Mouse (Mus musculus): Measurements from ENCODE around the gene Tmem201. TPM values are rescaled to one million over a fixed set of nuclear protein-coding genes. Genes with fewer than 3 reads are reported as not detected.
A peak's percentile ranks its signal among the peaks of the same experiment; 100 is the strongest.
"Not testable (repeated sequence)": the region's sequence is repeated elsewhere in the genome, so short reads cannot be mapped to it uniquely, and the experiment has no call there.

Tmem201 gene
- polyA plus RNA-seq, 1 experiment, result 1.9 TPM

DNA sequence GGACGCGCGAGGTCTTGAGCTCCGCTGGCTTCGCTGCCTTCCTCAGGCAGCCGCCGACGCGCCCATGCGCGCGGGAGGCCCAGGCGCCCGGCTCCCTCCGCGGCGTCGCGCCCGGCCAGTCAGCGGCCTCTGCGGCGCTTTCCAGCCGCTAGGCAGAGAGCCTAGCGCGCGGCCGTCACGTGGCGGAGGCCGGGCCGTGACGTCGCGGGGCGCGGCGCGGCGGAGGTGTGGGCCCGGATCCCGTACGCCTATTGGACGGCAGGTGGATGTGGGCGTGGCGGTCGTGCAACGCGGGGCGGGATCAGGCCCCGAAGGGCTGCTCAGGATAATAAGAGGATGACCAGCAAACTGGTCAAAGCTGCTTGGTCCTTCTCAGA lies 36.2 kb upstream of the Tmem201 start, which contains the start of gene Slc25a33:
Slc25a33 (minus strand) TSS at position 184 of the 377 bp plus-strand sequence.
- H3K27ac ChIP-seq (ENCODE audit: insufficient read depth, low read depth, low read length), result no peak within 1 kb of the TSS
- TF ChIP-seq CTCF (IDR thresholded peaks at IDR 0.05; ENCODE audit: low read depth, low read length) (no peak), POLR2A (IDR thresholded peaks at IDR 0.05; ENCODE audit: borderline replicate concordance, low read depth, low read length) (peak; percentile 60; the same call in 1 of the 2 replicates)
- H3K4me3 ChIP-seq (ENCODE audit: insufficient read depth, low read length), result peak within 1 kb of the TSS; percentile 96
- peaks cover 32% of the 10 kb centered on the region for H3K4me1 ChIP-seq (ENCODE audit: control insufficient read depth, insufficient read depth, low read length)

DNA sequence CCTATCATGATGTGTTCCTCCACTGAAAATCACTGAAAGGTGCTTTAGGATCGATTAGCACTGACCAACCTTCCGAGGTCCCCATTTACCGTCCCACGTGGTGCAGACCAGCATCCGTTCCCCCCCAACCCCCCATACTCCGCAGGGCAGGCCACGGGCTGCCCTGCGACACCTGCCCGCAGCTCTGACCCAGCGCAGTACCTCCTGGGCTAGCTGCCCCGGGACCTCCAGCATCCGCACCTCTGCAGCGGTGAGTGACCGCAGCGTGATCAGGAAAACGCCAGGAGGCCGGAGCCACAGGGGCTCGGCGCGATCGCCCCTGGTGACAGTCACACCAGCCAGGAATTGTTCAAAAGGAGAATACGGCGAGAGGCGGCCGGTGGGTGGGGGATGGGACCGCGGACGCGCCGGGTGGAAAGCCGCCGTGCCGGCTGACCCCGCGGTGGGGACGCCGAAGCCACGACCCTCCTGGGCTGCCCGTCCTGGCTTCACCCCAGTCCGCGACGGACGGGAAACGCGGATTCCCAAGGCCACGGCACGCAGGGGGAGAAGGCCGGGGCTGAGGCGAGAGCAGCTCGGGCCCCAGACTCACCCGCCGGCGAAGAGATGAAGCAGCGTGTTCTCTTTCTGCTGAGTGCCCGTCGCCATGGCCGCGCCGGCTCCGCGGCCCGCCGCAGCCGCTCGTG lies 35.7 kb upstream of the Tmem201 start:
- TF ChIP-seq CTCF (IDR thresholded peaks at IDR 0.05; ENCODE audit: low read depth, low read length) (no peak), POLR2A (IDR thresholded peaks at IDR 0.05; ENCODE audit: borderline replicate concordance, low read depth, low read length) (no peak)
- Histone ChIP-seq H3K4me1 (ENCODE audit: control insufficient read depth, insufficient read depth, low read length) (peaks cover 28% of the 10 kb centered on the region), H3K27ac (ENCODE audit: insufficient read depth, low read depth, low read length) (no peak overlapping the region), H3K4me3 (ENCODE audit: insufficient read depth, low read length) (peak overlapping the region; percentile 96)

DNA sequence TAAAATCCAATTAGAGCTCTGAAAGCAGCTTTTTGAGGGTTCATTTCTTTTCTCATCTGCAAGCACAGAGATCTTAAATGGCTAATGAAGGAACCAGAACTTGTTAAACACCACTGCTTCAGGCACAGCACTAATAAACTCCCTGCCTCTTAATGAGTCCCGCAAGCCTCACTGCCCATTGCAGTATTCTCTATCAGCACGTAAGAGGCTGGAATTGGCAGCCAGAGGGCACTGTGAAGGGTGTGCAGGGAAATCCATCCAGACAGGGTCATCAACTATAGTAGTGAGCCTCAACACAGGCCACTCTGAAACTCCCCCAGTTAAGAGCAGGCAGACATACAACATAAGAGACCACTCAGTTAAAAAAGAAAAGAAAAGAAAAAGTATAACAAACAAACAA lies 34.5 kb upstream of the Tmem201 start:
- Histone ChIP-seq H3K4me1 (ENCODE audit: control insufficient read depth, insufficient read depth, low read length) (peaks cover 25% of the 10 kb centered on the region), H3K4me3 (ENCODE audit: insufficient read depth, low read length) (no peak overlapping the region), H3K27ac (ENCODE audit: insufficient read depth, low read depth, low read length) (no peak overlapping the region)
- TF ChIP-seq CTCF (IDR thresholded peaks at IDR 0.05; ENCODE audit: low read depth, low read length) (no peak), POLR2A (IDR thresholded peaks at IDR 0.05; ENCODE audit: borderline replicate concordance, low read depth, low read length) (no peak)

DNA sequence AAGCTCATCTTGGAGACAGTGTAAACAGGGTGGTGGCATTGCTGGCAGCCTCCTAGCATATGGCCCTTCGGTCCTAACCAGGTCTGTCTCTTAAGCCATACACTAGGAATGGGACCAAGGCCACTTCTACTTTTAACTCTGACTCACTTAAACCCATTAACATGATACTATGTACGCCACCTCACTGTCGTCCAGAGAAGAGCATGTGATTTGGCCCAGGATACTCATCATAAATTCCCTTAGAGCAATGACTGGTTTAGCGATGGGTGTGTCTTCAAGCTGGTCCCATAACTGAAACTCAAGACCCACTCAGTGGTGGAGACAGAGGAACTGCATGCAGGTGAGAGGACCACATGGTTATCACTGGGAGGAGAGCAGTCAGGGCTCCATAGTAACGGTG lies 27.4 kb upstream of the Tmem201 start:
- H3K4me3 ChIP-seq (ENCODE audit: insufficient read depth, low read length), result no peak overlapping the region
- TF ChIP-seq POLR2A (IDR thresholded peaks at IDR 0.05; ENCODE audit: borderline replicate concordance, low read depth, low read length) (no peak), CTCF (IDR thresholded peaks at IDR 0.05; ENCODE audit: low read depth, low read length) (no peak)
- no peak overlapping the region for H3K27ac ChIP-seq (ENCODE audit: insufficient read depth, low read depth, low read length)
- peaks cover 14% of the 10 kb centered on the region for H3K4me1 ChIP-seq (ENCODE audit: control insufficient read depth, insufficient read depth, low read length)

DNA sequence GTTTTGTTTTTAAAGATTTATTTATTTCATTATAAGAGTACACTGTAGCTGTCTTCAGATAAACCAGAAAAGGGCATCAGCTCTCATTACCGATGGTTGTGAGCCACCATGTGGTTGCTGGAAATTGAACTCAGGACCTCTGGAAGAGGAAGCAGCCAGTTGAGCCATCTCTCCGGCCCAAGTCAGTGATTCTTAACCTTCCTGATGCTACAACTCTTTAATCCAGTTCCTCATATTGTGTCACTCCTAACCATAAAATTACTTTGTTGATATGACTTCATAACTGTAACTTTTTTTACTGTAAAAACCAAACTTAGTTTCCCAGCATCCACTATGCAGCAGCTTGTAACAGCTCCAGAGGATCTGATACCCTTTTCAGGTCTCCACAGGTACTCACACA lies 25.5 kb upstream of the Tmem201 start:
- H3K27ac ChIP-seq (ENCODE audit: insufficient read depth, low read depth, low read length), result no peak overlapping the region
- H3K4me1 ChIP-seq (ENCODE audit: control insufficient read depth, insufficient read depth, low read length), result peaks cover 14% of the 10 kb centered on the region
- no peak for TF ChIP-seq POLR2A (IDR thresholded peaks at IDR 0.05; ENCODE audit: borderline replicate concordance, low read depth, low read length)
- no peak for TF ChIP-seq CTCF (IDR thresholded peaks at IDR 0.05; ENCODE audit: low read depth, low read length)
- H3K4me3 ChIP-seq (ENCODE audit: insufficient read depth, low read length), result no peak overlapping the region

DNA sequence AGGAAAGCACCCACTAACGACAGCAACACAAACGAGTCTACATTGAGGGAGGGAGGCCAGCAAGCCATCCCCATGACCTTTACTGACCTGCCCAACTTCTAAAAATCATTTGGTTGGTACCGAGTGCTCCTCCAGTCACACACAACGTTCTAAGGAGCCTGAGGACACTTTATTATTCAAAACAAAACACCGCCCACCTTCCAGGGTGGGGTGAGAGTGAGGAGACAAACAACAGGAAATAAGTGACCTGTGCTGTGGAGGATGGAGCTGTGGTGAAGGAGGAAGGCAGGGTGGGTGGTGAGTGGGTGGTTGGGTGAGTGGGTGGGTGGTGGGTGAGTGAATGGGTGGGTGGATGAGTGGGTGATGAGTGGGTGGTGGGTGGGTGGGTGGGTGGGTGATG lies 21.7 kb upstream of the Tmem201 start:
- H3K4me3 ChIP-seq (ENCODE audit: insufficient read depth, low read length), result no peak overlapping the region

DNA sequence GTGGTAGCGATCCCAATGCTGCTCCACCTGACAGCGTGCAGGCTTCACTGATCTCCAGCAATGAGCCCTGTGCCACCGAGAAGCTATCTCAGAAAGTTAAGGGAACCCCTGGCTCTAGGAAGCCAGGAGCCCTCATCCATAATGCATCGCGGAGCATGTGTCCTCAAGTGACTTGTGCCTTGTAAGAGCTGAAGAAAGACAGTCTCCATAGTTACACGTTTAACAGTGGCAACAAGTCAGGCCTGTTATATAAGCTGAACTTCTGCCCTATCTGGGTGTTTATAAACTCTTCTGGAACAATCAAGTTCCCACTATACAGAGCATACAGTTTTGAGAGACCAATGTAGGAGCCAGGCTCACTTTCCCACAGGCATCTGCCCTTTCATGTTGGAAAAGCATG lies 20.6 kb upstream of the Tmem201 start:
- Histone ChIP-seq H3K27ac (ENCODE audit: insufficient read depth, low read depth, low read length) (no peak overlapping the region), H3K4me3 (ENCODE audit: insufficient read depth, low read length) (no peak overlapping the region), H3K4me1 (ENCODE audit: control insufficient read depth, insufficient read depth, low read length) (peaks cover 13% of the 10 kb centered on the region)
- TF ChIP-seq CTCF (IDR thresholded peaks at IDR 0.05; ENCODE audit: low read depth, low read length) (no peak), POLR2A (IDR thresholded peaks at IDR 0.05; ENCODE audit: borderline replicate concordance, low read depth, low read length) (no peak)

More for the DNA sequence above, 21.7 kb upstream of the Tmem201 start:
- peaks cover 16% of the 10 kb centered on the region for H3K4me1 ChIP-seq (ENCODE audit: control insufficient read depth, insufficient read depth, low read length)
- H3K27ac ChIP-seq (ENCODE audit: insufficient read depth, low read depth, low read length), result no peak overlapping the region
- TF ChIP-seq CTCF (IDR thresholded peaks at IDR 0.05; ENCODE audit: low read depth, low read length) (no peak), POLR2A (IDR thresholded peaks at IDR 0.05; ENCODE audit: borderline replicate concordance, low read depth, low read length) (no peak)

DNA sequence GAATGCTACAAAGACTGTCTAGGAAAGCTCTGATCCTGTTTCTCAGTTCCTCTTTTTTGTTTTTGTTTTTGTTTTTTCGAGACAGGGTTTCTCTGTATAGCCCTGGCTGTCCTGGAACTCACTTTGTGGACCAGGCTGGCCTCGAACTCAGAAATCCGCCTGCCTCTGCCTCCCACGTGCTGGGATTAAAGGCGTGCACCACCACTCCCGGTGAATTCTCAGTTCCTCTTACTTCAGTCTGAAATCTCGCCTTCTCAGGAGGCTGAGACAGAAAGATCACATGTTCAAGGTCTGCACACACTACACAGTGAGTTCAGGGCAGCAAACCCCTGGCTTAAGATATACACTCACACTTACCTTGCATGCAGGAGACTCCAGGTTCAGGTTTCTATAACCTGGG lies 18.7 kb upstream of the Tmem201 start:
- not testable (repeated sequence) for H3K4me3 ChIP-seq (ENCODE audit: insufficient read depth, low read length); H3K27ac ChIP-seq (ENCODE audit: insufficient read depth, low read depth, low read length); H3K4me1 ChIP-seq (ENCODE audit: control insufficient read depth, insufficient read depth, low read length)

DNA sequence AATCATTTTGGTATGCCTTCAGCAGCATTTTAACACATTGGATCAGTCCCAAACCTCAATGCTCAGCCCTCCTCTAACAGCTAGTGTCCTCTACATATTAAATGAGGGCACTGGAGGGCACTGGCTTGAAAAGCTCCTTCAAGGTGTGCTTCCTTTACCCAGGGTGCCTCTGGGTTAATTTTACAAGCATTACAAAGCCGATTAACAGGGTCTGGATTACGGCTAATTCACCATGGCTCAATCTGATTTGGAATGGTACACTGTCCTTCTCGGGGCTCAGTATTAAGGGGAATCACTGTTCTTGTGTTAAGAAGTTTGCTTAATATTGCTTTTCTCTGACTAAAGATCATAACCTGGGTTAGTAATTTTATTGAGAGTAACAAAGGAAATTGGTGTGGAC lies 15.0 kb upstream of the Tmem201 start:
- H3K27ac ChIP-seq (ENCODE audit: insufficient read depth, low read depth, low read length), result no peak overlapping the region
- H3K4me1 ChIP-seq (ENCODE audit: control insufficient read depth, insufficient read depth, low read length), result peaks cover 7% of the 10 kb centered on the region
- H3K4me3 ChIP-seq (ENCODE audit: insufficient read depth, low read length), result no peak overlapping the region
- TF ChIP-seq CTCF (IDR thresholded peaks at IDR 0.05; ENCODE audit: low read depth, low read length), result no peak
- TF ChIP-seq POLR2A (IDR thresholded peaks at IDR 0.05; ENCODE audit: borderline replicate concordance, low read depth, low read length), result no peak

DNA sequence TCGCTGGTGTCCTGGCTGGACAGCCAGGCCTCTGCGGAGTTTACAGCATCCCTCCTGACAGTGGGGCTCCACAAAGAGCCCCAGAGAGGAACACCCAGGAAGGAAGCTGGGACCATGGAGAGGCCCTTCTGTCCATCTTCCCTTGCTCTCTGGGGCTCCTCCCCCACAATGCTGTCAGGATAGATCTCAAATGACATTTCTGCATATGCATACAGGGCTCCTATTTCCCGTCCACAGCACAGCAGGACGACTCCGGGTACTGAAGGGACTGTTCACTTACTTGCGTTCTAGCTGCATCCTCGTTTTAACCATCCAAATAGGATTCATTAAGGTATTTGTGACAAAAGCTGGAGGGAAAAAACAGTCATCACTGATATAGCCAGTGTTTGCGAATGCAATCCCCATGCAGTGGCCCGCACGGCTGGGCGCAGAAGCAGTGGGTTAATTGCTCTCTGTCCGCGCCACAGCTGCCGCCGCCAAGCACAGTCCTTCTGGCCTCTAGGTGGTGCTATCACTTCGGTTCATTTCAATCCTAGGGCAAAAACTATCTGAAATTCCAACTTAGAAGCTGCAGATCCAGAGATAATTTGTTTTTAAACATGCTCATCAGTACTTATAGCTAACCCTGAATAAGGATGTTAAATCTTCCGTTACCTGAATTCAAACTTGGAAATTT lies 14.4 kb upstream of the Tmem201 start:
- TF ChIP-seq CTCF (IDR thresholded peaks at IDR 0.05; ENCODE audit: low read depth, low read length) (peak; percentile 51; the same call in 1 of the 2 replicates), POLR2A (IDR thresholded peaks at IDR 0.05; ENCODE audit: borderline replicate concordance, low read depth, low read length) (no peak)
- Histone ChIP-seq H3K4me3 (ENCODE audit: insufficient read depth, low read length) (no peak overlapping the region), H3K4me1 (ENCODE audit: control insufficient read depth, insufficient read depth, low read length) (peaks cover 7% of the 10 kb centered on the region), H3K27ac (ENCODE audit: insufficient read depth, low read depth, low read length) (no peak overlapping the region)

Measured in bone marrow macrophage, adult 2 months (primary cell).